Mouse (Mus musculus) thymus, adult 2 months (tissue): ENCODE data around the gene Ptpn21. TPM values are rescaled to one million over a fixed set of nuclear protein-coding genes. Genes with fewer than 3 reads are reported as not detected.
A peak's percentile ranks its signal among the peaks of the same experiment; 100 is the strongest.

Experiments used
- DNase-seq: peaks from one replicate; pipeline ENCODE4 v3.0.0; 2021
- H3K27ac ChIP-seq: fragments of 200-500 bp; 2 replicates; pipeline ENCODE4 v1.5.1; 2012; ENCODE audit warnings: low read length, control low read depth; ENCODE audit not compliant: control insufficient read depth, insufficient read depth
- H3K27me3 ChIP-seq: fragments of 200-500 bp; 2 replicates; pipeline ENCODE4 v1.6.1; 2012; ENCODE audit warnings: mild to moderate bottlenecking, low read length, moderate library complexity, mixed read lengths; ENCODE audit not compliant: control insufficient read depth, insufficient read depth
- H3K36me3 ChIP-seq: fragments of 200-500 bp; 2 replicates; pipeline ENCODE4 v1.6.1; 2012; ENCODE audit warnings: mild to moderate bottlenecking, low read length, moderate library complexity; ENCODE audit not compliant: control insufficient read depth, insufficient read depth
- H3K4me1 ChIP-seq: fragments of 200-500 bp; replicated peaks from 2 replicates; pipeline ENCODE4 v1.6.1; 2012; ENCODE audit warnings: low read length; ENCODE audit not compliant: control insufficient read depth, insufficient read depth
- H3K4me3 ChIP-seq: fragments of 200-500 bp; 2 replicates; pipeline ENCODE4 v1.5.1; 2012; ENCODE audit warnings: mild to moderate bottlenecking, low read length, control low read depth, moderate library complexity; ENCODE audit not compliant: control insufficient read depth, insufficient read depth
- CTCF ChIP-seq: fragments of 200-500 bp; IDR thresholded peaks from 2 replicates; pipeline ENCODE4 v1.5.1; 2012; ENCODE audit warnings: mild to moderate bottlenecking, control low read depth, low read length, moderate library complexity, borderline replicate concordance; ENCODE audit not compliant: control insufficient read depth, poor library complexity, insufficient read depth; ENCODE audit errors: extremely low read depth
- POLR2A ChIP-seq: fragments of 200-500 bp; IDR thresholded peaks from 2 replicates; pipeline ENCODE4 v1.6.1; 2012; ENCODE audit warnings: mild to moderate bottlenecking, low read length, control low read depth, moderate library complexity; ENCODE audit not compliant: control insufficient read depth, poor library complexity, insufficient read depth; ENCODE audit errors: extremely low read depth
- WGBS: fragments of 180-500 bp; shearing (Covaris S2); methylation state at CpG from one replicate; pipeline ENCODE4 v1.1.7; 2018; 5-methylcytosine and 5-hydroxymethylcytosine counted together
- polyA plus RNA-seq: library from polyadenylated mRNA; depleted of rRNA; stranded (reverse); fragments of >200 nt; gene quantifications from 2 replicates; pipeline ENCODE4 v1.2.3, GENCODE M21; 2012

Ptpn21 gene
- polyA plus RNA-seq, 1 experiment: 7.9 TPM

DNA sequence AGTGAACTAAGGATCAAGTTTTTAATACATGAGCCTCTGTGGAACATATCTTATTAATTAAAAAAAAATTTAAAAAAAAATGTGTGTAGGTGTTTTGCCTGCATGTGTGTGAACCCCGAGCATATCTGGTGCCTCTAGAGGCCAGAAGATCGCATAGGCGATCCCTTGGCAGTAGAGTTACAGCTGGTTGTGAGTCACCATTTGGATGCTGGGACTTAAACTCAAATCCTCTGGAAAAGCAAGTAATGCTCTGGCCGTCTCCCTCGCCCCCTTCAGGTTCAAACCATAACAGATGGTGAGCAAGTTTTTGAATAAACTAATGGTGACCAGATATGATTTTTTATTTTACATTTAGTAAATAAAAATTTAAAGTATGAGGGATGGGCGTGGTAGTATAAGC is 20.4 kb upstream of the Ptpn21 start:
- H3K27ac ChIP-seq: no peak overlapping the region
- DNase-seq: no peak
- H3K27me3 ChIP-seq: no peaks in the 10 kb centered on the region
- no peaks in the 10 kb centered on the region for H3K4me1 ChIP-seq
- H3K36me3 ChIP-seq: peaks cover 90% of the 10 kb centered on the region
- H3K4me3 ChIP-seq: no peak overlapping the region
- WGBS: 96% methylated on average over 6 of the region's 6 CpGs
- TF ChIP-seq CTCF: no peak
- no peak for TF ChIP-seq POLR2A

DNA sequence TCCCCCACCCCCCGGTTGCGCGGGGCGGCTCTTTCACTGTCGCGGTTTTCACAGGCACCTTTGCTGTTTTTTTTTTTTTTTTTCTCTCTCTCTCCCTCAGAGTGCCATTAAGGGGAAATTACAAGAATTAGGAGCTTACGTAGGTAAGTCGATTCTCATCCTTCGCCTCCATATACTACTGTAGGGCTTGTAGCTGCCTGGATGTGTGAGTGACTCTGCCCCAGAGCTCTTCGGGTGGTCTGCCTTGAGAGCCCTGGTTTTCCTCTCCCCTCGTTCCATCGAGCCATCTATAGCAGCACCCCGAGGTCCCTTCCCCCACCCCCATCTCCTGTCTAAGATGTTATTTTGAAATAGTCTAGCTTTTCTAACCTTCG is 10.2 kb upstream of the Ptpn21 start:
- Histone ChIP-seq H3K36me3 (no peaks in the 10 kb centered on the region; the same call in 1 of the 2 replicates), H3K27me3 (no peaks in the 10 kb centered on the region), H3K27ac (peak overlapping the region; percentile 11; the same call in 1 of the 2 replicates), H3K4me3 (peak overlapping the region; percentile 64), H3K4me1 (0 out of 2 replicates have a peak, but pooled peaks cover 2% of the 10 kb centered on the region)
- 2% methylated on average over 14 of the region's 14 CpGs for WGBS
- TF ChIP-seq POLR2A (no peak), CTCF (no peak)
- DNase-seq: peak; percentile 39

DNA sequence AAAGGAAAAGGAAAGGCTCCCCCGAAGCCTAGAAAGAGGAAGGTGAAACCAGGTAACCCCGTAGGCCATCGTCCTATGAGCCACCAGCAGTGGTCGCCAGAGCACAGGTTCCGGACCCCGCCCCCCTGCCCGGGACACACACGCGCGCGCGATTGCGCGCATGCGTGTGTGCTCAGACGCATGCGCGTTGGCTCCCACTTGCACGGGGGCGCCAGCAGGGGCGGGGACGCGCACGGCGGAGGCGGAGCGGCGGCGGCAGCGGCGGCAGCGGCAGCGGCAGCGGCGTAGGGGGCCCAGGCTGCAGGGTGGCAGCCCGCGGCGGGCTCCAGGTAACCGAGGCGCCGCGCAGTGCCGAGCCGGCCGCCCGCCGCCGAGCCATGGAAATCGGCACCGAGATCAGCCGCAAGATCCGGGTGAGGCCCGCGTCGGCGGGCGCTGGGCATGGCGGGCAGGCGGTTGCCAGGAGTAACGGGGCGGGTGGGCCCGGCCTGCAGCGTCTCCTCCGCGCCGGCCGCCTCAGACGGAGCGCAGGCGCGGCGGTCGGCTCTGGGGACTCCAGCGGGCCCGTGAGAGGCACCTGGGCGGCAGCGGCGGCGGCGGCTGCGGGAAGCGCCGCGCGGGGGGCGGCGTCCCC is 9.7 kb upstream of the Ptpn21 start, which contains the start of gene Zc3h14:
Gene Zc3h14, plus strand, starts transcription at position 219 of the 634 bp plus-strand sequence.
- H3K36me3 ChIP-seq: no peaks in the 10 kb centered on the region; the same call in 1 of the 2 replicates
- 0 out of 2 replicates have a peak, but pooled peaks cover 2% of the 10 kb centered on the region for H3K4me1 ChIP-seq
- DNase-seq: peak; percentile 93
- peak within 1 kb of the TSS; percentile 64 for H3K4me3 ChIP-seq
- under 1% methylated on average over 83 of the region's 87 CpGs for WGBS
- H3K27ac ChIP-seq: peak within 1 kb of the TSS; percentile 11; the same call in 1 of the 2 replicates
- TF ChIP-seq POLR2A (peak; percentile 71), CTCF (peak; percentile 77; the same call in 1 of the 2 replicates)
- no peaks in the 10 kb centered on the region for H3K27me3 ChIP-seq

- H3K27ac ChIP-seq: no peak overlapping the region
- peak; percentile 73 for DNase-seq
These were observed 8.9 kb upstream of the Ptpn21 start for GRCm38 (mm10) chr12:98746131-98746530.

GRCm38 (mm10) chr12:98745626-98746025 is 8.4 kb upstream of the Ptpn21 start:
- H3K4me1 ChIP-seq: 0 out of 2 replicates have a peak, but pooled peaks cover 2% of the 10 kb centered on the region
- H3K27me3 ChIP-seq: no peaks in the 10 kb centered on the region
- H3K27ac ChIP-seq: no peak overlapping the region
- H3K4me3 ChIP-seq: no peak overlapping the region
- TF ChIP-seq CTCF (no peak), POLR2A (no peak)
- no peaks in the 10 kb centered on the region for H3K36me3 ChIP-seq
- 90% methylated on average over 4 of the region's 4 CpGs for WGBS
- no peak for DNase-seq

More at GRCm38 (mm10) chr12:98746131-98746530, 8.9 kb upstream of the Ptpn21 start:
- no peak overlapping the region for H3K4me3 ChIP-seq
- 74% methylated on average over 2 of the region's 2 CpGs for WGBS
- H3K27me3 ChIP-seq: no peaks in the 10 kb centered on the region
- H3K4me1 ChIP-seq: 0 out of 2 replicates have a peak, but pooled peaks cover 2% of the 10 kb centered on the region
- TF ChIP-seq CTCF (peak; percentile 41; the same call in 1 of the 2 replicates), POLR2A (no peak)
- no peaks in the 10 kb centered on the region for H3K36me3 ChIP-seq

DNA sequence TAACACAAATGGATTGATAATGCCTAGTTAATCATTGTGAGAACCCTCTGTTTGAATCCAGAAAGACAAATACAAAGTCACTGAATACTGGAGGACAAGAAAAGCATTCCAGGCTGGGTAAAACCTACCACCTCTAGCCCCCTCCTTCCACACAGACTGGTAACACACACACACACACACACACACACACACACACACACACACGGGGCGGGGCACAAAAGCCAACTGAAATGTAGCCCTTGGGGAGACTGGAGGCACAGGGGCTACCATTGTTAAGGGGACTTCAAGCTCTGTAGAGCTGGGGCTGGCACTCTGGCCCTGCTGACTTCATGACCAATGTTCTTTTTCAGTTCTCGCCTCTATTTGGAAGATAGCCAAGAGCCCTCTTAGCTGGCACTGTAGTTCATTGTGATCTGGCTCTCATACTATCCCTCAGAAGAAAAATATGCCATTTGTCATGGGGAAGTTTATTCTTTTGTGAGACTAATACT is 3.9 kb upstream of the Ptpn21 start:
- Histone ChIP-seq H3K4me1 (no peaks in the 10 kb centered on the region; the same call in 1 of the 2 replicates), H3K36me3 (no peaks in the 10 kb centered on the region), H3K27me3 (peaks cover 15% of the 10 kb centered on the region), H3K4me3 (no peak overlapping the region), H3K27ac (no peak overlapping the region)
- no peak for TF ChIP-seq POLR2A
- TF ChIP-seq CTCF: no peak
- no peak for DNase-seq
- 83% methylated on average over 3 of the region's 3 CpGs for WGBS
